Mouse (Mus musculus) kidney, embryonic 15.5 days (tissue): ENCODE data around the gene Hgf. TPM values are rescaled to one million over a fixed set of nuclear protein-coding genes. Genes with fewer than 3 reads are reported as not detected.

ENCODE experiments used
- ATAC-seq: fragments of 200-750 bp; cut with Nextera tagmentation; replicated peaks from 2 replicates; pipeline ENCODE4 v1.8.0; 2017; ENCODE audit warnings: moderate TSS enrichment; ENCODE audit not compliant: low FRiP score
- H3K27ac ChIP-seq: fragments of 300-500 bp; sonication (generic); 2 replicates; pipeline ENCODE4 v1.5.1; 2015; ENCODE audit warnings: mild to moderate bottlenecking, inconsistent platforms
- H3K27me3 ChIP-seq: fragments of 300-500 bp; sonication (generic); 2 replicates; pipeline ENCODE4 v1.6.1; 2015; ENCODE audit warnings: inconsistent platforms
- H3K36me3 ChIP-seq: fragments of 300-500 bp; sonication (generic); 2 replicates; pipeline ENCODE4 v1.6.1; 2015; ENCODE audit warnings: inconsistent platforms
- H3K4me1 ChIP-seq: fragments of 300-500 bp; sonication (generic); 2 replicates; pipeline ENCODE4 v1.6.1; 2015; ENCODE audit warnings: inconsistent platforms
- H3K4me2 ChIP-seq: fragments of 300-500 bp; sonication (generic); 2 replicates; pipeline ENCODE4 v1.6.1; 2015; ENCODE audit warnings: moderate library complexity, mild to moderate bottlenecking, inconsistent platforms
- H3K4me3 ChIP-seq: fragments of 300-500 bp; sonication (generic); replicated peaks from 2 replicates; pipeline ENCODE4 v1.5.1; 2015; ENCODE audit warnings: mild to moderate bottlenecking, inconsistent platforms
- H3K9ac ChIP-seq: fragments of 300-500 bp; sonication (generic); 2 replicates; pipeline ENCODE4 v1.6.1; 2015; ENCODE audit warnings: mild to moderate bottlenecking, inconsistent platforms
- H3K9me3 ChIP-seq: fragments of 300-500 bp; sonication (generic); replicated peaks from 2 replicates; pipeline ENCODE4 v1.6.1; 2016; ENCODE audit warnings: inconsistent platforms
- WGBS: fragments of 180-500 bp; shearing (Covaris S2); methylation state at CpG from one replicate; pipeline ENCODE4 v1.1.7; 2015; ENCODE audit warnings: mixed read lengths; 5-methylcytosine and 5-hydroxymethylcytosine counted together
- polyA plus RNA-seq: library from polyadenylated mRNA; unstranded; fragments of >200 nt; fragmentation: Nextera tagmentation; extraction: Ambion mirVana; gene quantifications from 2 replicates; pipeline ENCODE4 v1.2.1, GENCODE M21; 2015

Gene Hgf
- polyA plus RNA-seq, 1 experiment from 2014 or later: 3.5 TPM

DNA sequence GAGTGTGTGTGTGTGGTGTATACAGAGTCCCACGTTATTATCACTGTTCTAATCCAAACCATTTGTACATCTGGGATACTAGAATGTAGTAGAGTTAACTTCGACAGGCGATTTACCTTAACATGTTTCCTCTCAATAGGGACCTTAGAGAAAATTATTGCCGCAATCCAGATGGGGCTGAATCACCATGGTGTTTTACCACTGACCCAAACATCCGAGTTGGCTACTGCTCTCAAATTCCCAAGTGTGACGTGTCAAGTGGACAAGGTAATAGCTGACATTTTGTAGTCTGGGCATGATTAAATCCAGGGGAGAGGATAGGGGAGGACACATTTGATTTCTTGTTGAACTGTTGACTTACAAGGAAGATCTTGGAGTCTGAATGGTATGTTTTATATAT is 44.7 kb downstream of the Hgf start:
- Histone ChIP-seq H3K4me2 (no peak overlapping the region), H3K9me3 (no peaks in the 10 kb centered on the region), H3K4me1 (no peaks in the 10 kb centered on the region), H3K27ac (no peak overlapping the region), H3K36me3 (no peaks in the 10 kb centered on the region), H3K27me3 (no peaks in the 10 kb centered on the region), H3K9ac (no peak overlapping the region), H3K4me3 (no peak overlapping the region)
- WGBS: 70% methylated on average over 6 of the region's 6 CpGs
- ATAC-seq: no peak

DNA sequence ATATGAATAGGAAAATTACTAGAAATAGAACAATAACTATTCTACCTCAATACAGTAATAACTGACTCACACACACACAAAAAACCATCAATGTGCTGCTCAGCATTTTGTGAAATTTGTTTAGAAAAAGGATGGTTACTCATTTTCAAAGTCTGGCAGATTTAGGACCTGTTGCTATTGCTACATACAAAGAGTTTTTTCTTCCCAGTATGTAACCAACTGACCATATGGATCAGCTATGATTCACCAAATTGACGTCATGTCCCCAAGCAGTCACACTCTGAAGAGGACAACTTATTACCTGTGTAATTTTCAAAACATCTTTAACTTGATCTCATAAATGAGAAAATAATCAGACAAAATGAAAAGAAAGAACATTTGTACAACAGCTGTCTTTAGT is 48.2 kb downstream of the Hgf start:
- H3K36me3 ChIP-seq: no peaks in the 10 kb centered on the region
- no peaks in the 10 kb centered on the region for H3K9me3 ChIP-seq
- H3K4me2 ChIP-seq: no peak overlapping the region
- 83% methylated on average over 1 of the region's 1 CpGs for WGBS
- H3K4me1 ChIP-seq: no peaks in the 10 kb centered on the region
- H3K9ac ChIP-seq: no peak overlapping the region
- no peaks in the 10 kb centered on the region for H3K27me3 ChIP-seq
- H3K4me3 ChIP-seq: no peak overlapping the region
- H3K27ac ChIP-seq: no peak overlapping the region
- ATAC-seq: no peak

DNA sequence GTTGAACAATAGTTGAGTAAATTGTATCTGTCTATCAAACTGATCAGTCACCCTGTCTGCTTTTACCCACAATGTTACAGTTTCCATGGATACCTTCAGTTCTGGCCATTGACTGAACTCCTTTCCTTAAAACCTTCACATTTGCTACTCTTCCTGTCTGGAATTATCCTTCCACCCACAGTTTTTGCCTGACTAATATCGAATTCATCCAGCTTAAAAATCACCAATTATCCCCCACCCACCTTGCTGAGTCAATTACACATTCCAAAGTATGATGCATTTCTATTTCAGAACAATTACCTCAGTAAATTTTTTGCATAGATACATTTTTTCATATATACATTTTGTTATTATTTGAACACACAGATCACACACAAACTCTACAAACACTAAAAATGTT is 79.7 kb downstream of the Hgf start:
- Histone ChIP-seq H3K4me1 (no peaks in the 10 kb centered on the region), H3K4me3 (no peak overlapping the region), H3K9me3 (no peaks in the 10 kb centered on the region), H3K36me3 (no peaks in the 10 kb centered on the region), H3K27me3 (no peaks in the 10 kb centered on the region), H3K4me2 (no peak overlapping the region), H3K27ac (no peak overlapping the region), H3K9ac (no peak overlapping the region)
- ATAC-seq: no peak
- 94% methylated on average over 1 of the region's 1 CpGs for WGBS

DNA sequence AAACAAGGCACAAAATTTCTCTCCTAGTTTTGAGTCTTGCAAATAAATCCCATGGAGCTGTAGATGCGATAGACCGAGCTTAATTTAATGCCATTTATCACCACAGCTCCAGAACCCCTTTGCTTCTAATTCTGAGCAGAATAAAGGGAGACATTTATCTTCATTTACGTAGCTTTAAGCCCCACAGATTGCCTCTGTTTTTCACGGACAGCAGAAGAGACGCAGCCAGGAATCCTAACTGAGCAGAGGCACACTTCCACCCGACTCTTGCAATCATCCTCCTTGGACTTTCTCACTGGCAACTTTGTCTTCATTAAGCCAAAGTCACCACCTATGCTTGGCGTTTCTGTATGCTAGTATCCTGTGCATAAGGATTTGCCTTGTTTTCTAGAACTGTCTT is 93.1 kb downstream of the Hgf start:
- no peaks in the 10 kb centered on the region for H3K36me3 ChIP-seq
- 66% methylated on average over 7 of the region's 7 CpGs for WGBS
- H3K4me2 ChIP-seq: no peak overlapping the region
- H3K27me3 ChIP-seq: no peaks in the 10 kb centered on the region
- H3K9me3 ChIP-seq: no peaks in the 10 kb centered on the region
- no peak overlapping the region for H3K27ac ChIP-seq
- H3K4me1 ChIP-seq: no peaks in the 10 kb centered on the region
- ATAC-seq: no peak
- no peak overlapping the region for H3K4me3 ChIP-seq
- no peak overlapping the region for H3K9ac ChIP-seq

DNA sequence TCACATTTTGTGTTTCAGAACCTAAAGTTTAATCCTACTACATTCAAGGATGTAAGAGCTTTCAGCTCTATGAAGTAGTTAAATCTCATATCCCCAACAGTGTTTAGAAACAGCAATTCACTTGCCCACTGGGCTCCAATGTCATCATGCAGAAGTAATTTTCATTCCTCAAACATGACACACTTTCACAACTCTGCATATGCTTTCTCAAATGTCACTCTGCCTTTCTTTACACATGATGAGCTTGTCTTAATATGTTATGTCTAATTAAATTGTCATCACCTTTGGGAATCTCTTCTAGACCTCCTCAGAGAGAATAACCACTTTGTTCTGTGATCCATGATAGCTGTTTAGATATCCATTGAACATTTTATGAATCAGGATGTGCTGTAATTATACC is 94.4 kb downstream of the Hgf start:
- Histone ChIP-seq H3K4me1 (no peaks in the 10 kb centered on the region), H3K4me3 (no peak overlapping the region)

DNA sequence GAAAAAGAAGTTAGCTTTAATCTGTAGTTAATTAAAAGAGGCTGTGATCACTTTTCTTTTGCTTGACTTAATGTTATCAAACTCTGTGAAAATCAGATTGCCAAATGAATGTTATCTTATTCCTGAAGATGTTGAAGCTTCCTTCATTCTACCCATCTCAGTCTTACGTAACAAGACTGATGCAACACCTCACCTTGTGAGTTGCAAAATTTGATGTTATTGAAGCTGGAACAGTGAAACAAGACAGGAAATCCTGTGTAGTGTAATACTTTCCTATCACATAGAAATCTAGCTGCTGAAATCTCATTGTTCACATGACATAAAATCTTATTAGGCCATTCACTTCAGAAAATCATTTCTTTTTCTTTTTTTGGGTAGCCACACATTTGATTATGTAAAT is 96.9 kb downstream of the Hgf start:
- 85% methylated on average over 1 of the region's 1 CpGs for WGBS
- Histone ChIP-seq H3K4me2 (no peak overlapping the region), H3K4me1 (no peaks in the 10 kb centered on the region), H3K27ac (no peak overlapping the region), H3K9me3 (no peaks in the 10 kb centered on the region), H3K27me3 (no peaks in the 10 kb centered on the region), H3K9ac (no peak overlapping the region), H3K4me3 (no peak overlapping the region), H3K36me3 (no peaks in the 10 kb centered on the region)
- no peak for ATAC-seq

More for the DNA sequence above, 94.4 kb downstream of the Hgf start:
- H3K9me3 ChIP-seq: no peaks in the 10 kb centered on the region
- no peaks in the 10 kb centered on the region for H3K27me3 ChIP-seq
- no peak for ATAC-seq
- no peak overlapping the region for H3K4me2 ChIP-seq
- no peak overlapping the region for H3K9ac ChIP-seq
- H3K27ac ChIP-seq: no peak overlapping the region
- H3K36me3 ChIP-seq: no peaks in the 10 kb centered on the region

DNA sequence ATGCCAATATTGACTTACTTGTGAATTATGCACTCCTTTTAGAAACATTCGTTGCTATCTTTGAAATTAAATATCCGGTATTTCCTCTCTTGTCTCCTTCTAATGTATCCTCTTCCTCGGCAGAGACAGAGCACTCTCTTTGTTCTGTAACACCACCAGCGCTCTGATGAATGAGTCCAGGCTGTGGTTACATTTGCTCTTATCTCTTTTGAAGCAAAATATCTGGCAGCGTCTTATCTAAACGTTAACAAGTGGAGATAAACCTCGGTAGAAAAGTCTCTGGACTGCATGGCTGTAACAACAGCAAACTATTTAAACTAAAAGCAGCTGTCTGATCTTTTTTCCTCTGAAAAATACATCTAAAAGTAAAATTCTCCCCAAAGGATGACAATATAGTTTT is 100.7 kb downstream of the Hgf start:
- Histone ChIP-seq H3K27me3 (no peaks in the 10 kb centered on the region), H3K4me3 (no peak overlapping the region), H3K4me1 (no peaks in the 10 kb centered on the region), H3K4me2 (no peak overlapping the region), H3K9ac (no peak overlapping the region), H3K9me3 (no peaks in the 10 kb centered on the region), H3K36me3 (no peaks in the 10 kb centered on the region), H3K27ac (no peak overlapping the region)
- WGBS: 15% methylated on average over 7 of the region's 7 CpGs
- no peak for ATAC-seq

Other genes with a start within 250 kb of the Hgf start
- gene Gm28710, start 238.3 kb downstream of the Hgf start, polyA plus RNA-seq: not detected in 2 replicates